Mouse (Mus musculus) thymus, adult 2 months (tissue): Measurements from ENCODE around the gene Mcur1.

Source experiments
- CTCF ChIP-seq: fragments of 200-500 bp; IDR thresholded peaks from 2 replicates; pipeline ENCODE4 v1.5.1; 2012; ENCODE audit warnings: mild to moderate bottlenecking, control low read depth, low read length, moderate library complexity, borderline replicate concordance; ENCODE audit not compliant: control insufficient read depth, poor library complexity, insufficient read depth; ENCODE audit errors: extremely low read depth
- POLR2A ChIP-seq: fragments of 200-500 bp; IDR thresholded peaks from 2 replicates; pipeline ENCODE4 v1.6.1; 2012; ENCODE audit warnings: mild to moderate bottlenecking, low read length, control low read depth, moderate library complexity; ENCODE audit not compliant: control insufficient read depth, poor library complexity, insufficient read depth; ENCODE audit errors: extremely low read depth

- no peak for TF ChIP-seq POLR2A
- TF ChIP-seq CTCF = no peak
These were observed 34.4 kb downstream of the Mcur1 start for GRCm38 (mm10) chr13:43525363-43526134.
